Mouse (Mus musculus): Measurements from ENCODE around the gene B430305J03Rik. TPM values are rescaled to one million over a fixed set of nuclear protein-coding genes. Genes with fewer than 3 reads are reported as not detected.
A peak's percentile ranks its signal among the peaks of the same experiment; 100 is the strongest.

Gene B430305J03Rik
- polyA plus RNA-seq (2016; fragmentation: Nextera tagmentation; extraction: Ambion mirVana), result not detected in 2 replicates

- 4% methylated on average over 10 of the region's 10 CpGs for WGBS
- peaks cover 3% of the 10 kb centered on the region; the same call in 1 of the 2 replicates for H3K4me1 ChIP-seq
- H3K36me3 ChIP-seq, result no peaks in the 10 kb centered on the region
- H3K27ac ChIP-seq, result peak within 1 kb of the TSS; percentile 93
- H3K4me3 ChIP-seq, result peak within 1 kb of the TSS; percentile 89
- H3K27me3 ChIP-seq (ENCODE audit: insufficient read depth, poor library complexity, severe bottlenecking), result no peaks in the 10 kb centered on the region
- no peak for DNase-seq (ENCODE audit: low spot score)
- H3K9me3 ChIP-seq, result no peaks in the 10 kb centered on the region
Measured at GRCm38 (mm10) chr3:61365779-61366373, at the start of gene B430305J03Rik. Gene B430305J03Rik (minus strand): TSS chr3:61365951.

GRCm38 (mm10) chr3:61409683-61410082 is 43.9 kb upstream of the B430305J03Rik start:
- Histone ChIP-seq H3K27me3 (ENCODE audit: insufficient read depth, poor library complexity, severe bottlenecking) (no peaks in the 10 kb centered on the region), H3K4me1 (no peaks in the 10 kb centered on the region), H3K4me3 (no peak overlapping the region), H3K27ac (peak overlapping the region; percentile 36; the same call in 1 of the 2 replicates), H3K36me3 (no peaks in the 10 kb centered on the region), H3K9me3 (no peaks in the 10 kb centered on the region)
- WGBS, result 55% methylated on average over 6 of the region's 6 CpGs
- peak; percentile 77 for DNase-seq (ENCODE audit: low spot score)

GRCm38 (mm10) chr3:61406921-61407320 is 41.2 kb upstream of the B430305J03Rik start:
- H3K36me3 ChIP-seq, result no peaks in the 10 kb centered on the region
- H3K4me3 ChIP-seq, result no peak overlapping the region
- H3K4me1 ChIP-seq, result no peaks in the 10 kb centered on the region
- DNase-seq (ENCODE audit: low spot score), result no peak
- H3K27ac ChIP-seq, result no peak overlapping the region
- H3K9me3 ChIP-seq, result no peaks in the 10 kb centered on the region
- H3K27me3 ChIP-seq (ENCODE audit: insufficient read depth, poor library complexity, severe bottlenecking), result no peaks in the 10 kb centered on the region
- 81% methylated on average over 4 of the region's 4 CpGs for WGBS

GRCm38 (mm10) chr3:61400823-61401387 is 35.2 kb upstream of the B430305J03Rik start:
- no peak overlapping the region for H3K4me3 ChIP-seq
- H3K27ac ChIP-seq, result no peak overlapping the region
- 45% methylated on average over 1 of the region's 1 CpGs for WGBS
- H3K36me3 ChIP-seq, result no peaks in the 10 kb centered on the region
- H3K4me1 ChIP-seq, result no peaks in the 10 kb centered on the region
- no peaks in the 10 kb centered on the region for H3K9me3 ChIP-seq
- DNase-seq (ENCODE audit: low spot score), result no peak
- no peaks in the 10 kb centered on the region for H3K27me3 ChIP-seq (ENCODE audit: insufficient read depth, poor library complexity, severe bottlenecking)

DNA sequence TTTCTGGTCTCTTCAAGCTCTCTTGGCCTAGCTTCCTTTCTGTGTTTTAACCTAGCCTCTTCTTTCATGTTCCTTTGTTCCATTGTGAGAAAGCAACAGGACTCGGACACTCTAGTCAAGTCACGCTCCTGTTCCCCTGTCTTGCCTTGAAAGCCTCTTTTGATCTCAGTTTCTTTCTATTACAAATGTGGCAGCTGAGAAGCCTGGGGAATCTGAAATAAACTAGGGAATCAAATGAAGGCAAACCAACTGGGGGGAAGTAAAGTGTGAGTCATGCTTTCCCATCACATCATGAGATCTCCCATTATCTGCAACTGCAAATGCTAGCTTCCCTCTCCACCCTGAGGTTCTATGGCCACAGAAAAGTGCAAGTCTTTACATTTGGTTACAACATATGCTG is 31.0 kb upstream of the B430305J03Rik start:
- 75% methylated on average over 2 of the region's 2 CpGs for WGBS
- Histone ChIP-seq H3K36me3 (no peaks in the 10 kb centered on the region), H3K4me1 (no peaks in the 10 kb centered on the region; the same call in 1 of the 2 replicates), H3K27me3 (ENCODE audit: insufficient read depth, poor library complexity, severe bottlenecking) (no peaks in the 10 kb centered on the region), H3K9me3 (no peaks in the 10 kb centered on the region), H3K27ac (no peak overlapping the region), H3K4me3 (no peak overlapping the region)
- DNase-seq (ENCODE audit: low spot score), result no peak

GRCm38 (mm10) chr3:61395382-61395781 is 29.6 kb upstream of the B430305J03Rik start:
- Histone ChIP-seq H3K4me1 (no peaks in the 10 kb centered on the region; the same call in 1 of the 2 replicates), H3K4me3 (no peak overlapping the region), H3K27ac (no peak overlapping the region), H3K27me3 (ENCODE audit: insufficient read depth, poor library complexity, severe bottlenecking) (no peaks in the 10 kb centered on the region), H3K9me3 (no peaks in the 10 kb centered on the region), H3K36me3 (no peaks in the 10 kb centered on the region)
- WGBS, result 83% methylated on average over 3 of the region's 3 CpGs
- no peak for DNase-seq (ENCODE audit: low spot score)

- H3K4me1 ChIP-seq, result no peaks in the 10 kb centered on the region; the same call in 1 of the 2 replicates
- no peaks in the 10 kb centered on the region for H3K27me3 ChIP-seq (ENCODE audit: insufficient read depth, poor library complexity, severe bottlenecking)
- H3K36me3 ChIP-seq, result no peaks in the 10 kb centered on the region
- H3K9me3 ChIP-seq, result no peaks in the 10 kb centered on the region
- WGBS, result 58% methylated on average over 3 of the region's 3 CpGs
- no peak overlapping the region for H3K4me3 ChIP-seq
- no peak overlapping the region for H3K27ac ChIP-seq
- no peak for DNase-seq (ENCODE audit: low spot score)
Measured at GRCm38 (mm10) chr3:61393520-61393919, 27.8 kb upstream of the B430305J03Rik start.

- no peak overlapping the region for H3K27ac ChIP-seq
- H3K9me3 ChIP-seq, result no peaks in the 10 kb centered on the region
- no peaks in the 10 kb centered on the region; the same call in 1 of the 2 replicates for H3K4me1 ChIP-seq
- no peaks in the 10 kb centered on the region for H3K27me3 ChIP-seq (ENCODE audit: insufficient read depth, poor library complexity, severe bottlenecking)
- WGBS, result 86% methylated on average over 1 of the region's 1 CpGs
- no peak overlapping the region for H3K4me3 ChIP-seq
- H3K36me3 ChIP-seq, result no peaks in the 10 kb centered on the region
- no peak for DNase-seq (ENCODE audit: low spot score)
Measured at GRCm38 (mm10) chr3:61392881-61393280, 27.1 kb upstream of the B430305J03Rik start.

DNA sequence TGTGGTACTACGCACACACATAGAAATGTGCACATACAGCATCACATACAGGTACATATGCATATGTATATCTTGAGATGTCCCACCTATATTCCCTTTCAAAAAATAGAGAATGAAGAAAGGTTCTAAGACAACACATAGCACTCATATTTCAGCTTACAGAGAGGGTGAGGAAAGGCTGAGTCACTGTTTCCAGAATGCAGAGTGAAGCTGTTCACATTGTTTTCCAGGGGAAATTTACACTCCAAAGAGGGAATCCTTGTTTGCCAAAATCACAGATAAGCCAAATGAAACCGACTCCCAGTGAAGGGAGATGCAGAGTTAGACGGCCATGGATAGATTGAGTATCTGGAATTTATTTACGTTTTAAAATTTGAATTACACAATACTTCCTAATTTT is 25.8 kb upstream of the B430305J03Rik start:
- no peak overlapping the region for H3K27ac ChIP-seq
- no peak for DNase-seq (ENCODE audit: low spot score)
- no peaks in the 10 kb centered on the region for H3K27me3 ChIP-seq (ENCODE audit: insufficient read depth, poor library complexity, severe bottlenecking)
- no peak overlapping the region for H3K4me3 ChIP-seq
- 51% methylated on average over 4 of the region's 4 CpGs for WGBS
- no peaks in the 10 kb centered on the region for H3K36me3 ChIP-seq
- no peaks in the 10 kb centered on the region for H3K9me3 ChIP-seq
- no peaks in the 10 kb centered on the region; the same call in 1 of the 2 replicates for H3K4me1 ChIP-seq

- no peaks in the 10 kb centered on the region for H3K9me3 ChIP-seq
- no peaks in the 10 kb centered on the region for H3K27me3 ChIP-seq (ENCODE audit: insufficient read depth, poor library complexity, severe bottlenecking)
- no peak overlapping the region for H3K4me3 ChIP-seq
- no peak overlapping the region for H3K27ac ChIP-seq
- H3K4me1 ChIP-seq, result no peaks in the 10 kb centered on the region
- DNase-seq (ENCODE audit: low spot score), result no peak
- H3K36me3 ChIP-seq, result no peaks in the 10 kb centered on the region
- WGBS, result 64% methylated on average over 4 of the region's 4 CpGs
Measured at GRCm38 (mm10) chr3:61386368-61386767, 20.6 kb upstream of the B430305J03Rik start.

DNA sequence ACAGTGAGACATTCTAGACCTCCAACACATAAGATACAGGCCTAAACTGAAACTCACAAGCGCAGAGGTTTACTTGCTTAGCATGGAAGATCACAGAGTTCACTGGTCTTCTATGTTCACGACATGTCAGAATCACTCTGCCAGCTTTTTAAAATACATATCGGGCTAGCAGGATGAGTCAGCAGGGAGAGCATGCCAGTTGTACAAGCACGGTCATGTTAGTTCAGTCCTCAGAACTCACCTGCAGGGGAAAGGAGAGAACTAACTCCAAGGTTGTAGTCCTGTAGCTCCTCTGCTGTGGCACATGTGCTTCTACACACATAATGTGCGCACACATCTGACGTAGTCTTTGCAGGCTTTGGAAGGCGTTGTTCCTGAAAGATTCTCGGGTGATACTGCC is 10.2 kb upstream of the B430305J03Rik start:
- WGBS, result 86% methylated on average over 8 of the region's 8 CpGs
- Histone ChIP-seq H3K4me3 (no peak overlapping the region), H3K27me3 (ENCODE audit: insufficient read depth, poor library complexity, severe bottlenecking) (no peaks in the 10 kb centered on the region), H3K36me3 (no peaks in the 10 kb centered on the region), H3K4me1 (no peaks in the 10 kb centered on the region), H3K9me3 (no peaks in the 10 kb centered on the region), H3K27ac (no peak overlapping the region)
- DNase-seq (ENCODE audit: low spot score), result no peak

- 94% methylated on average over 1 of the region's 1 CpGs for WGBS
- H3K4me1 ChIP-seq, result 0 out of 2 replicates have a peak, but pooled peaks cover 3% of the 10 kb centered on the region
- H3K4me3 ChIP-seq, result no peak overlapping the region
- H3K27ac ChIP-seq, result no peak overlapping the region
- no peak for DNase-seq (ENCODE audit: low spot score)
- no peaks in the 10 kb centered on the region for H3K27me3 ChIP-seq (ENCODE audit: insufficient read depth, poor library complexity, severe bottlenecking)
- no peaks in the 10 kb centered on the region for H3K9me3 ChIP-seq
- no peaks in the 10 kb centered on the region for H3K36me3 ChIP-seq
Measured at GRCm38 (mm10) chr3:61368446-61368845, 2.7 kb upstream of the B430305J03Rik start.

DNA sequence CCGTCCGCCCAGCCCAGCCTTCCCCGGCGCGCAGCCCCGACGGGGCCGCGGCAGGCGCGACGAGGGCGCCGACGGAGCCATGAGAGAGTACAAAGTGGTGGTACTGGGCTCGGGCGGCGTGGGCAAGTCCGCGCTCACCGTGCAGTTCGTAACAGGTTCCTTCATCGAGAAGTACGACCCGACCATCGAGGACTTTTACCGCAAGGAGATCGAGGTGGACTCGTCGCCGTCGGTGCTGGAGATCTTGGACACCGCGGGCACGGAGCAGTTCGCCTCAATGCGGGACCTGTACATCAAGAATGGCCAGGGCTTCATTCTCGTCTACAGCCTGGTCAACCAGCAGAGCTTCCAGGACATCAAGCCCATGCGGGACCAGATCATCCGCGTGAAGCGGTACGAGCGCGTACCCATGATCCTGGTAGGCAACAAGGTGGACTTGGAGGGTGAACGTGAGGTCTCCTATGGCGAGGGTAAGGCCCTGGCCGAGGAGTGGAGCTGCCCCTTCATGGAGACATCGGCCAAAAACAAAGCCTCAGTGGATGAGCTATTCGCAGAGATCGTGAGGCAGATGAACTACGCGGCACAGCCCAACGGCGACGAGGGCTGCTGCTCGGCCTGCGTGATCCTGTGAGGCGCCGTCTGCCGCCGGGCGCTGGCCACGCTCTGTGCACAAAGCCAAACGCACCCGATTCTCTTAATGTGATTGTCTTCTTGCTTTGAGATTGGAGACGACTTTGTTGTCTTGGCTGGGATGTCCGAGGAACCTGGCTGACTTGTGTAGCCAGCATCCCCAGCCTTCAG is 573 bp downstream of the B430305J03Rik start:
- H3K27ac ChIP-seq, result peak overlapping the region; percentile 93
- no peaks in the 10 kb centered on the region for H3K9me3 ChIP-seq
- no peaks in the 10 kb centered on the region for H3K36me3 ChIP-seq
- H3K27me3 ChIP-seq (ENCODE audit: insufficient read depth, poor library complexity, severe bottlenecking), result no peaks in the 10 kb centered on the region
- H3K4me3 ChIP-seq, result peak overlapping the region; percentile 89
- under 1% methylated on average over 68 of the region's 68 CpGs for WGBS
- DNase-seq (ENCODE audit: low spot score), result peak; percentile 79
- peaks cover 3% of the 10 kb centered on the region; the same call in 1 of the 2 replicates for H3K4me1 ChIP-seq

Measured in heart, embryonic 10.5 days (tissue).